Mouse (Mus musculus): ENCODE results near the gene Flt3.

The Flt3 gene

GRCm38 (mm10) chr5:147309786-147310185, 90.5 kb downstream of the Flt3 start:
- DNase-seq (ENCODE audit: low spot score): no peak

- no peak for DNase-seq (ENCODE audit: low spot score)
Measured at GRCm38 (mm10) chr5:147308451-147308850, 91.8 kb downstream of the Flt3 start.

GRCm38 (mm10) chr5:147307398-147307785, 92.9 kb downstream of the Flt3 start:
- DNase-seq (ENCODE audit: low spot score): no peak

- no peak for DNase-seq (ENCODE audit: low spot score)
Measured at GRCm38 (mm10) chr5:147306638-147307397, 93.5 kb downstream of the Flt3 start, which contains the start of gene Cdx2. TSS of gene Cdx2 (minus strand) at chr5:147307270.

- no peak for DNase-seq (ENCODE audit: low spot score)
Measured at GRCm38 (mm10) chr5:147305856-147306637, 94.2 kb downstream of the Flt3 start.

- DNase-seq (ENCODE audit: low spot score): no peak
Measured at GRCm38 (mm10) chr5:147305166-147305565, 95.1 kb downstream of the Flt3 start.

- no peak for DNase-seq (ENCODE audit: low spot score)
Measured at GRCm38 (mm10) chr5:147304276-147305155, 95.8 kb downstream of the Flt3 start.

GRCm38 (mm10) chr5:147302746-147303400, 97.4 kb downstream of the Flt3 start:
- no peak for DNase-seq (ENCODE audit: low spot score)

- DNase-seq (ENCODE audit: low spot score): no peak
Measured at GRCm38 (mm10) chr5:147302141-147302540, 98.1 kb downstream of the Flt3 start.

GRCm38 (mm10) chr5:147301781-147302070, 98.6 kb downstream of the Flt3 start:
- DNase-seq (ENCODE audit: low spot score): no peak

GRCm38 (mm10) chr5:147300917-147301780, 99.1 kb downstream of the Flt3 start:
- DNase-seq (ENCODE audit: low spot score): no peak

- DNase-seq (ENCODE audit: low spot score): no peak
Measured at GRCm38 (mm10) chr5:147300001-147300363, 100.3 kb downstream of the Flt3 start.

- peak; percentile 21 for DNase-seq (ENCODE audit: low spot score)
Measured at GRCm38 (mm10) chr5:147299255-147300000, 100.9 kb downstream of the Flt3 start.

- no peak for DNase-seq (ENCODE audit: low spot score)
Measured at GRCm38 (mm10) chr5:147297249-147297648, 103.0 kb downstream of the Flt3 start.

- DNase-seq (ENCODE audit: low spot score): no peak
Measured at GRCm38 (mm10) chr5:147294121-147294520, 106.2 kb downstream of the Flt3 start.

- peak; percentile 49 for DNase-seq (ENCODE audit: low spot score)
Measured at GRCm38 (mm10) chr5:147293127-147293910, 107.0 kb downstream of the Flt3 start.

- DNase-seq (ENCODE audit: low spot score): no peak
Measured at GRCm38 (mm10) chr5:147292506-147293120, 107.7 kb downstream of the Flt3 start.

GRCm38 (mm10) chr5:147291764-147292505, 108.4 kb downstream of the Flt3 start:
- no peak for DNase-seq (ENCODE audit: low spot score)

Measured in T-cell, adult 2 months (primary cell).